Mouse (Mus musculus) cerebellum, adult 2 months (tissue): Measurements from ENCODE around the gene St8sia2.

Experiments
- CTCF ChIP-seq: fragments of 200-500 bp; IDR thresholded peaks from 2 replicates; pipeline ENCODE4 v1.5.1; 2011; ENCODE audit warnings: low read depth, mild to moderate bottlenecking, control low read depth, low read length, moderate library complexity, borderline replicate concordance; ENCODE audit not compliant: insufficient read depth
- POLR2A ChIP-seq: fragments of 200-500 bp; IDR thresholded peaks from 2 replicates; pipeline ENCODE4 v1.6.1; 2011; ENCODE audit warnings: low read length, control low read depth, borderline replicate concordance; ENCODE audit not compliant: insufficient read depth

GRCm38 (mm10) chr7:74059684-74060083, 46.2 kb upstream of the St8sia2 start:
- TF ChIP-seq POLR2A (no peak), CTCF (no peak)
